Mouse (Mus musculus): ENCODE data around the gene Auts2. TPM values are rescaled to one million over a fixed set of nuclear protein-coding genes. Genes with fewer than 3 reads are reported as not detected.

The Auts2 gene
- polyA plus RNA-seq, 1 experiment from 2014 or later = 47.7 TPM

GRCm38 (mm10) chr5:132436901-132437300 is 106.2 kb downstream of the Auts2 start:
- Histone ChIP-seq H3K4me1 (ENCODE audit: control insufficient read depth, insufficient read depth, low read length) (peaks cover 14% of the 10 kb centered on the region), H3K27ac (ENCODE audit: low read length) (no peak overlapping the region), H3K36me3 (ENCODE audit: control insufficient read depth, insufficient read depth, low read length) (no peaks in the 10 kb centered on the region), H3K4me2 (replicated peaks; ENCODE audit: low read depth, low read length) (no peak overlapping the region), H3K9me3 (ENCODE audit: control insufficient read depth, low read depth, low read length) (no peaks in the 10 kb centered on the region), H3K27me3 (ENCODE audit: control insufficient read depth, insufficient read depth, low read length) (no peaks in the 10 kb centered on the region), H3K4me3 (ENCODE audit: low read depth, low read length) (no peak overlapping the region), H3K9ac (replicated peaks; ENCODE audit: low read depth, low read length) (no peak overlapping the region)
- ATAC-seq (ENCODE audit: insufficient number of reproducible peaks, insufficient read depth, low FRiP score, low read depth) = no peak
- 38% methylated on average over 1 of the region's 1 CpGs for WGBS

GRCm38 (mm10) chr5:132436473-132436872 is 106.7 kb downstream of the Auts2 start:
- H3K9me3 ChIP-seq (ENCODE audit: control insufficient read depth, low read depth, low read length) = no peaks in the 10 kb centered on the region
- ATAC-seq (ENCODE audit: insufficient number of reproducible peaks, insufficient read depth, low FRiP score, low read depth) = no peak
- no peak overlapping the region for H3K27ac ChIP-seq (ENCODE audit: low read length)
- 99% methylated on average over 2 of the region's 2 CpGs for WGBS
- H3K36me3 ChIP-seq (ENCODE audit: control insufficient read depth, insufficient read depth, low read length) = no peaks in the 10 kb centered on the region
- H3K4me2 ChIP-seq (replicated peaks; ENCODE audit: low read depth, low read length) = no peak overlapping the region
- peaks cover 14% of the 10 kb centered on the region for H3K4me1 ChIP-seq (ENCODE audit: control insufficient read depth, insufficient read depth, low read length)
- H3K4me3 ChIP-seq (ENCODE audit: low read depth, low read length) = no peak overlapping the region
- H3K27me3 ChIP-seq (ENCODE audit: control insufficient read depth, insufficient read depth, low read length) = no peaks in the 10 kb centered on the region
- no peak overlapping the region for H3K9ac ChIP-seq (replicated peaks; ENCODE audit: low read depth, low read length)

- Histone ChIP-seq H3K9ac (replicated peaks; ENCODE audit: low read depth, low read length) (no peak overlapping the region), H3K4me1 (ENCODE audit: control insufficient read depth, insufficient read depth, low read length) (peaks cover 14% of the 10 kb centered on the region), H3K9me3 (ENCODE audit: control insufficient read depth, low read depth, low read length) (no peaks in the 10 kb centered on the region), H3K27ac (ENCODE audit: low read length) (no peak overlapping the region), H3K36me3 (ENCODE audit: control insufficient read depth, insufficient read depth, low read length) (no peaks in the 10 kb centered on the region), H3K4me2 (replicated peaks; ENCODE audit: low read depth, low read length) (no peak overlapping the region), H3K27me3 (ENCODE audit: control insufficient read depth, insufficient read depth, low read length) (no peaks in the 10 kb centered on the region), H3K4me3 (ENCODE audit: low read depth, low read length) (no peak overlapping the region)
- 82% methylated on average over 5 of the region's 5 CpGs for WGBS
- ATAC-seq (ENCODE audit: insufficient number of reproducible peaks, insufficient read depth, low FRiP score, low read depth) = no peak
These were observed 107.7 kb downstream of the Auts2 start for GRCm38 (mm10) chr5:132435401-132435800.

GRCm38 (mm10) chr5:132433377-132434115 is 109.6 kb downstream of the Auts2 start:
- Histone ChIP-seq H3K4me1 (ENCODE audit: control insufficient read depth, insufficient read depth, low read length) (peaks cover 14% of the 10 kb centered on the region), H3K27me3 (ENCODE audit: control insufficient read depth, insufficient read depth, low read length) (no peaks in the 10 kb centered on the region), H3K36me3 (ENCODE audit: control insufficient read depth, insufficient read depth, low read length) (no peaks in the 10 kb centered on the region), H3K27ac (ENCODE audit: low read length) (no peak overlapping the region), H3K9ac (replicated peaks; ENCODE audit: low read depth, low read length) (no peak overlapping the region), H3K9me3 (ENCODE audit: control insufficient read depth, low read depth, low read length) (no peaks in the 10 kb centered on the region), H3K4me3 (ENCODE audit: low read depth, low read length) (no peak overlapping the region), H3K4me2 (replicated peaks; ENCODE audit: low read depth, low read length) (no peak overlapping the region)
- WGBS = 86% methylated on average over 6 of the region's 6 CpGs
- ATAC-seq (ENCODE audit: insufficient number of reproducible peaks, insufficient read depth, low FRiP score, low read depth) = no peak

GRCm38 (mm10) chr5:132429363-132429762 is 113.8 kb downstream of the Auts2 start:
- H3K36me3 ChIP-seq (ENCODE audit: control insufficient read depth, insufficient read depth, low read length) = no peaks in the 10 kb centered on the region
- ATAC-seq (ENCODE audit: insufficient number of reproducible peaks, insufficient read depth, low FRiP score, low read depth) = no peak
- no peak overlapping the region for H3K27ac ChIP-seq (ENCODE audit: low read length)
- no peak overlapping the region for H3K4me3 ChIP-seq (ENCODE audit: low read depth, low read length)
- no peak overlapping the region for H3K4me2 ChIP-seq (replicated peaks; ENCODE audit: low read depth, low read length)
- H3K27me3 ChIP-seq (ENCODE audit: control insufficient read depth, insufficient read depth, low read length) = no peaks in the 10 kb centered on the region
- 83% methylated on average over 3 of the region's 3 CpGs for WGBS
- H3K4me1 ChIP-seq (ENCODE audit: control insufficient read depth, insufficient read depth, low read length) = no peaks in the 10 kb centered on the region
- no peak overlapping the region for H3K9ac ChIP-seq (replicated peaks; ENCODE audit: low read depth, low read length)
- no peaks in the 10 kb centered on the region for H3K9me3 ChIP-seq (ENCODE audit: control insufficient read depth, low read depth, low read length)

- H3K4me1 ChIP-seq (ENCODE audit: control insufficient read depth, insufficient read depth, low read length) = no peaks in the 10 kb centered on the region
- no peak overlapping the region for H3K27ac ChIP-seq (ENCODE audit: low read length)
- H3K4me2 ChIP-seq (replicated peaks; ENCODE audit: low read depth, low read length) = no peak overlapping the region
- 90% methylated on average over 3 of the region's 3 CpGs for WGBS
- H3K9ac ChIP-seq (replicated peaks; ENCODE audit: low read depth, low read length) = no peak overlapping the region
- no peak for ATAC-seq (ENCODE audit: insufficient number of reproducible peaks, insufficient read depth, low FRiP score, low read depth)
- no peaks in the 10 kb centered on the region for H3K9me3 ChIP-seq (ENCODE audit: control insufficient read depth, low read depth, low read length)
- H3K36me3 ChIP-seq (ENCODE audit: control insufficient read depth, insufficient read depth, low read length) = no peaks in the 10 kb centered on the region
- H3K4me3 ChIP-seq (ENCODE audit: low read depth, low read length) = no peak overlapping the region
- H3K27me3 ChIP-seq (ENCODE audit: control insufficient read depth, insufficient read depth, low read length) = no peaks in the 10 kb centered on the region
These were observed 116.8 kb downstream of the Auts2 start for GRCm38 (mm10) chr5:132426342-132426741.

GRCm38 (mm10) chr5:132425792-132426309 is 117.3 kb downstream of the Auts2 start:
- no peaks in the 10 kb centered on the region for H3K36me3 ChIP-seq (ENCODE audit: control insufficient read depth, insufficient read depth, low read length)
- no peaks in the 10 kb centered on the region for H3K9me3 ChIP-seq (ENCODE audit: control insufficient read depth, low read depth, low read length)
- no peaks in the 10 kb centered on the region for H3K27me3 ChIP-seq (ENCODE audit: control insufficient read depth, insufficient read depth, low read length)
- 84% methylated on average over 6 of the region's 6 CpGs for WGBS
- no peak overlapping the region for H3K4me2 ChIP-seq (replicated peaks; ENCODE audit: low read depth, low read length)
- H3K27ac ChIP-seq (ENCODE audit: low read length) = no peak overlapping the region
- no peak overlapping the region for H3K4me3 ChIP-seq (ENCODE audit: low read depth, low read length)
- H3K4me1 ChIP-seq (ENCODE audit: control insufficient read depth, insufficient read depth, low read length) = no peaks in the 10 kb centered on the region
- H3K9ac ChIP-seq (replicated peaks; ENCODE audit: low read depth, low read length) = no peak overlapping the region
- ATAC-seq (ENCODE audit: insufficient number of reproducible peaks, insufficient read depth, low FRiP score, low read depth) = no peak

- Histone ChIP-seq H3K27ac (ENCODE audit: low read length) (no peak overlapping the region), H3K9me3 (ENCODE audit: control insufficient read depth, low read depth, low read length) (no peaks in the 10 kb centered on the region), H3K4me3 (ENCODE audit: low read depth, low read length) (no peak overlapping the region), H3K4me1 (ENCODE audit: control insufficient read depth, insufficient read depth, low read length) (no peaks in the 10 kb centered on the region), H3K4me2 (replicated peaks; ENCODE audit: low read depth, low read length) (no peak overlapping the region), H3K27me3 (ENCODE audit: control insufficient read depth, insufficient read depth, low read length) (no peaks in the 10 kb centered on the region), H3K36me3 (ENCODE audit: control insufficient read depth, insufficient read depth, low read length) (no peaks in the 10 kb centered on the region), H3K9ac (replicated peaks; ENCODE audit: low read depth, low read length) (no peak overlapping the region)
- ATAC-seq (ENCODE audit: insufficient number of reproducible peaks, insufficient read depth, low FRiP score, low read depth) = no peak
- WGBS = 75% methylated on average over 4 of the region's 4 CpGs
These were observed 132.7 kb downstream of the Auts2 start for GRCm38 (mm10) chr5:132410338-132410852.

Measured in stomach, embryonic 14.5 days (tissue).